Mouse (Mus musculus) G1E-ER4 (cell line): Measurements from ENCODE around the gene Trim29. TPM values are rescaled to one million over a fixed set of nuclear protein-coding genes. Genes with fewer than 3 reads are reported as not detected.

Experiments used
- GATA1 ChIP-seq: IDR thresholded peaks from one replicate; pipeline ENCODE4 v1.8.0; 2012; ENCODE audit warnings: low read length, inconsistent platforms
- polyA plus RNA-seq: library from polyadenylated mRNA; stranded (reverse); fragments of >175 nt; gene quantifications from 2 replicates; pipeline ENCODE4 v1.2.3, GENCODE M21; 2012

The Trim29 gene
- polyA plus RNA-seq, 1 experiment: not detected

- no peak for TF ChIP-seq GATA1
Measured at GRCm38 (mm10) chr9:43331476-43332471, 21.1 kb downstream of the Trim29 start.

- no peak for TF ChIP-seq GATA1
Measured at GRCm38 (mm10) chr9:43334476-43334875, 23.8 kb downstream of the Trim29 start.

DNA sequence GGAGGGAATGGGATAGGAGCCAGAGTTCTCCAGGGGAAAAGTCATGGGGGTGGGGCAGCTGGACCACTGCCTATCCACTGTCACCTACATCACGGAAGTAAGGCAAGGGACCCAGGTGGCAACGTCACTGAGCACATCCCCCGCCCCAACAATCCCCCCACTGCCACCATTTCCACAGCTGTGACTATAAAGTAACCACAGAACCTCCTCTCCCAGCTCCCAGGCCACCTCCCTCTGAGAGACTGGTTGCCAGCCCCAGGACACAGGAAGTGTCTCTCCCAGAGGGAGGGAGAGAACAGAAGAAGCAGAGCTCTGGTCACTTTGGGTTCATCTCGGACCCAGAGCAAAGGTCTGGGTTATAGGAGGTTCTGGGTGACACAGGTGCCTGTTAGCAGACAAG is 27.0 kb downstream of the Trim29 start:
- no peak for TF ChIP-seq GATA1

- TF ChIP-seq GATA1: no peak
Measured at GRCm38 (mm10) chr9:43338067-43338466, 27.4 kb downstream of the Trim29 start.

- no peak for TF ChIP-seq GATA1
Measured at GRCm38 (mm10) chr9:43339614-43340020, 29.0 kb downstream of the Trim29 start.

DNA sequence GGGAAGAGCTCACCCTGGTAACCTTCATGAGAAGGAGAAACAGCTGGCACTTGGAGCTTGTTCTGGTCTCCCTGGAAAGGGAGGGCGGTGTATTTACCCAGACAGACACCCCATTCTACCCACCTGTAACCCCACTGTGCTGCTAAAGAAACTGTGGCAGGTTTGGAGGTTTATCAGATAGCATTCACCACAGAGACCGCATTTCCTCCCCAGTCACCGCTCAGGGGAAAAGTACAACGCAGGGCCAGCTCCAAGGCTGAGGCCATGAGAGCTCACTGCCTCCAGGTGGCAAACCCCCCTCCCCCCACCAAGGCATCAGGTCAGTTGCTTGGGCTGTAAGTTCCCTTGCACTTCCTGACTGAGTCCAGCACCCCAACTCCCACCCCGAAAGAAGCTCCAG is 39.4 kb downstream of the Trim29 start:
- TF ChIP-seq GATA1: no peak

DNA sequence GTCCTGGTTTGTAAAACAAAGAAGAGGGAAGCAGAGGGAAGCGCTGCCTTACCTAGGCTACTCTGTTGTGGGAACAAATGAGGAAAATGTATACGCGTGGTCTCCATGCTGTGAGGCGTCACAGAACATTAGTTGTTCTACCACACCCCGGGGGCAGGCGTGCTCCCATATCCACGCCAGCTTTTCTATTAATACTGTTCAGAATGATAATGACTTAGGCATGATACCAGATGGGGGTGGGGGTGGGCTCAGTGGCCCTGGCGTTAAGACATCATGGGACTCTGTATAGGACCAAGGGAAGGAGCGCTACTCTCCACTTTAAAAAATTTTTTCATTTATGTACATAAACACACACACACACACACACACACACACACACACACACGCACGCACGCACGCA is 40.4 kb downstream of the Trim29 start:
- no peak for TF ChIP-seq GATA1

- TF ChIP-seq GATA1: no peak
Measured at GRCm38 (mm10) chr9:43357011-43357410, 46.4 kb downstream of the Trim29 start.

DNA sequence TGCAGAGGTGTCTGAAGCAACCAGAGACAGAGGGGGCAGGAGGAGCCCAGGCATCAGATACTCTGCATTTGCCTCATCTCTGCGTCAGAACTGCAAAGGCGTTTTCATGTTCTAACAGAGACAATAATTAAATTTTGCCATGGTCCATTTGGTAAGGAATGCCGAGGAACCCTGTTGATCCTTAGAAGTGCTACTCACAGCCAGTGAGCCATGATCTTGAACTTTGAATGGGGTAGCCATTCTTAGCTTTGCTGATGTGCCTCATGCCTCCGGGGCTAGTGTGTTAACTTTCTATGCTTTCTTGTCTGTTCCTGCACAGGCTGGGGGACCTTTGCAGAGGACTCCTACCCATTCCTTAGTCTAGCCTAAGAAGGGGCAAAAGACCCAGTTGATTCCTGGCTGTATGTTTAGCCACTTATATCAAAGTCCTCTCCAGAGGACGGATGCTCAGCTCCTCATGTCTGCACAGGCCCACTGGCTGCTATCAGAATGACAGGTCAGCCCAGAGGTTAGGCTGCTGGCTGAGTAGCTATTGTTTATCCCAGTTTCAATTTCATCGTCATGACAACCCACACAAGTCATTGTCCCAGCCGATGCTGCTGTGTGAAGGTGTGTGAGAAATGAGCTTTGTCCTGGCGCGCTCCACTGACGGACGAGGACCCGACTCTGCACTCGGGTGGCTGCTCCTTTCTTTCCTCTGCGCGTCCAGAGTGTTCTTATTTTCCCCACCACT is 48.1 kb downstream of the Trim29 start:
- TF ChIP-seq GATA1: no peak

DNA sequence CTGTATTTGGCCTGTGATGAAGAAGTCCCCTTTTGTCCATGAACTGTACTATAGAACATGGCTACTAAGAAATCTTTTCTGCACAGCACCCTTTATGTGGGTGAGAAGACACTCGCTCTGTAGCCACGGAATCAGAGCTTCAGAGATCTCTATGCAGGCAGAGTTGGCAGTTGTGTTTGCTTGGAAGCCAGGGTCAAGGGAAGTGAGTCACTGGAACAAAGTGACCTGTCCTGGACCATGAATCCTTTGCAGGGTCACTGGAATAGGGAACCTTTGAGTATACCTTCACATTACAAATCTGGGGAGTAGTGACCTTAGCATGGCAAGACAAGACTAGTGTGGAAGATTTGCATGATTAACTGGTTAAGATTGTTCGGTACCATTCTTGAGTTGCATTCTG is 58.1 kb downstream of the Trim29 start:
- no peak for TF ChIP-seq GATA1

GRCm38 (mm10) chr9:43383871-43384270 is 73.2 kb downstream of the Trim29 start:
- no peak for TF ChIP-seq GATA1

- no peak for TF ChIP-seq GATA1
Measured at GRCm38 (mm10) chr9:43384400-43384799, 73.8 kb downstream of the Trim29 start.

Other genes with a start within 250 kb of the Trim29 start
- gene Arhgef12, start 203.6 kb upstream of the Trim29 start, polyA plus RNA-seq: 6.4 and 8.7 TPM in 2 replicates
- 0.53 and 0.72 TPM in 2 replicates for gene Tmem136, start 194.3 kb upstream of the Trim29 start, polyA plus RNA-seq
- gene Pou2f3, start 100.5 kb upstream of the Trim29 start, polyA plus RNA-seq: not detected in 2 replicates
- 28.9 and 33.5 TPM in 2 replicates for gene Oaf, start 70.9 kb upstream of the Trim29 start, polyA plus RNA-seq